Mouse (Mus musculus): ENCODE data around the gene Gdnf.

The Gdnf gene

DNA sequence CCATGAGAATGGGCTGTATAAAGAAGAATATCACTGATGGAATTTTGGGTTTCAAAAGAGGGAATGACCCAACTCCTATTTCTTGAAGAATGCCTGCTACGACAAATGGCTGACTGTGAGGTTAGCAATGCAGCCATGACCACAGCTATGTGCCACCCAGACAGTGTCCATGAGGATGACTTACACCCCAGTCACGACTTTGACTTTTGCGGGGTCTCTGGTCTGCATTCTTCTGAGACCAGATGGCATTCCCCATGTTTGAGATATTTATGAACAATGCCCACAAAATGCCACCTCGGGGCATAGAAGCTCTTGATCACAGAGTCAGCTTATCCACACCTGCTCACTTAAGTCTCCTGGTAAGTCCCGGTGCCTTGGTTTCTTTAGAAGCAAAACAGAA, 52.2 kb downstream of the Gdnf start:
- no peak for DNase-seq (ENCODE audit: low spot score in 2 of 2)

DNA sequence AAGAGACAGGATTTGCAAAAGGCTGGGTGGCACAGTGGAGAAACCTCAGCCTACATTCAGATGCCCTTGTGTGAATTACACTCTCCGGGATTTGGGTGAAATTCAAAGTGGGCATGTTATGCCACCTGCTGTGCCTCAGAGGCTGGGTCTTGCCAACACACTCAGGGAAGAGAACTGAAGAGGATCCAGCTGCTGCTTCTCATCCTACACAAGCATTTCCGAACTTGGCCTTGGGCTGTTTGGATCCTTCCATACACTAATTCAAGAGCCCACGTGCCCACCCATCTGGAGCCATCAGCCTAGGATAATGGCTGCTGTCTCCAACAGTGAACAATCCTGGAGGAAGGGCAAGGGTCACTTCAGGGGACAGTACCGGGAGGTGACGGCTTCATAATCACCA, 52.7 kb downstream of the Gdnf start:
- DNase-seq (ENCODE audit: low spot score in 2 of 2), result no peak

- DNase-seq (ENCODE audit: low spot score in 2 of 2), result no peak
These were observed 54.7 kb downstream of the Gdnf start for GRCm38 (mm10) chr15:7865305-7865704.

- DNase-seq (ENCODE audit: low spot score in 2 of 2), result no peak
These were observed 61.8 kb downstream of the Gdnf start for GRCm38 (mm10) chr15:7872473-7872872.

GRCm38 (mm10) chr15:7875879-7876278, 65.2 kb downstream of the Gdnf start:
- DNase-seq (ENCODE audit: low spot score in 2 of 2), result peak; percentile 3 to 10

DNA sequence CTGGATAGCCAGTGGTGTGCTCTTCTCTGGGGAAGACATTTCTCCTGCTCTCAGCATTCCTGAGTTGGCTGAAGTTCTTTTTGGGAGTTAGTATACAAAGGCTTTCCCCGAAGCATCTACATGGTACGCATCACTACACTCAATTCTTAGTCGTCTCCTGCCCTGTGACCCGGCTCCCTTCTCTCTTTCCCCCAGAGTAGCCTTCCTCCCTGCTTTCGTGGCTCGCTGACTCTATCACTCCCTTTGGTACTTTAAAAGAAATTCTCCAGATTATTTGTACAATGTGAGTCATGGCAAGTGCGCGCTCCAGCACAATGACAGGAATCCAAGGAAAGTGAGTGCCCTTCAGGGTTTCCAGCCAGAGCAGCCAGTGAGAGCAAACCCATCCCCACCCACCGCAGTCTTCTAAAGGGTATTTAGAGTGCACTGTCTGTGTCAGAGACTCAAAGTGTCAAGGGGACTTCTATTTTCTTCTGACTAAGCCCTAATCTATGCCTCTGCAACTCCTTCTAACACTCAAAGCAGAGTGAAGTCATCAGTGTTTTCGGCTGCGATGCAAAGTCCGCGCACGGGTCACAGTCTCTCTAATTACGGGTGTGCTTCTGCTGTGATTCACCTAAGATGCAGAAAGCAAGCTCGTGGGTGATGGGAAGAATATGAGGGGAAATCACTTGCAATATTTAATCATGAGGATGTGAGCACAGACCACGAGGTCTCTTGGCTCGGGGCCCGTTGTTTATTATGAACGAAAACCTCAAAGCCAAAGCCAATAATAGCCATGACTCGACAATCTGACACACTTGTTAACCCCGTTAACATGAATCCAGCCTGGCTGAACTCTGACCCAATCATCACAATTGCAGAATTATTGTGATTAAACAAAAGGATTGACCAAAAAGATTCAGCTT, 67.2 kb downstream of the Gdnf start:
- peak; percentile 3 to 5 for DNase-seq (ENCODE audit: low spot score in 2 of 2)

GRCm38 (mm10) chr15:7878861-7879260, 68.2 kb downstream of the Gdnf start:
- no peak for DNase-seq (ENCODE audit: low spot score in 2 of 2)

GRCm38 (mm10) chr15:7879956-7880355, 69.3 kb downstream of the Gdnf start:
- DNase-seq (ENCODE audit: low spot score in 2 of 2), result no peak

DNA sequence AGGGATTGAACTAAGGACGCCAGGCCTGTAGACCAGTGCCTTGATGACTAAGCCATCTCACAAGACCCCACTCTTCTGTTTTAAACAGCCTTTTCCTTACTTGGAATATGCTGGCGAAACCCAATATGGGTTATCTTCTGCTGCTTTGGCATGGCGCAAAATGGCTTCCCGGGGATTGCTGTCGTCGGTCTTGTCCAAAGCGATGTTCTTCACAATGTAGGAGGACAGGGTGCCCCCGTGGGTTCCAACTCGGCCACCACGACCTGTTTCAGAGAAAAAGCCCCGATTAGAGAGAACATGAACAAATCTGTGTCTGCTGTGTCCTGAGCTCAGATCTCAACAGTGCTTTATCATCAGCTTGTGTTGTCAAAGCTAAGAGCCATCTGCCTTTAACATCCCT, 73.5 kb downstream of the Gdnf start:
- DNase-seq (ENCODE audit: low spot score in 2 of 2), result no peak

- DNase-seq (ENCODE audit: low spot score in 2 of 2), result no peak
These were observed 74.5 kb downstream of the Gdnf start for GRCm38 (mm10) chr15:7885106-7885505.

DNA sequence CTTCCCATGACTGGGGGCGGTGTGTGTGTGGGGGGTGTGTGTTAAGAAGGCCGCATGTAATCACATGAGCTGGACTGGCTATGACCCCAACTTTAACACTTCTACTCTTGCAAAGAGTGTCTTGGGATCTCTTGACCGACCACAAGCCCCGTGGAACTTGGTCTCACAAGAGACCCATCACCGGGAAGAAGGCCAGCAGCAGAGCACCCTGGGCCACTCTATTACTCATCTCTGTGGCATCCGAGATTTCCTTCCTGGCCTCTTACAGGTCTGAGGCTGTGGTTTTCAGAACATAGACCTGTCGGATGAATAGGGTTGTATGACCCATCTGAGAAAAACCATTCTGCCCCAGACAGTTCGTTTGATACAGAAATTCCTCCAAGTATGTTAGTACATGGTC, 75.9 kb downstream of the Gdnf start:
- no peak for DNase-seq (ENCODE audit: low spot score in 2 of 2)

Measured in heart, adult 9 months (tissue).